Mouse (Mus musculus): ENCODE results near the gene Opcml. TPM values are rescaled to one million over a fixed set of nuclear protein-coding genes. Genes with fewer than 3 reads are reported as not detected.

The Opcml gene
- polyA plus RNA-seq, 1 experiment = 0.08 TPM

GRCm38 (mm10) chr9:28536637-28537036 lies 746.1 kb downstream of the Opcml start:
- no peak for DNase-seq
- H3K27ac ChIP-seq (ENCODE audit: insufficient read depth, low read depth, low read length) = no peak overlapping the region
- no peaks in the 10 kb centered on the region for H3K4me1 ChIP-seq (ENCODE audit: control insufficient read depth, insufficient read depth, low read length)
- WGBS = 59% methylated on average over 4 of the region's 4 CpGs
- no peaks in the 10 kb centered on the region for H3K27me3 ChIP-seq (replicated peaks; ENCODE audit: control insufficient read depth, insufficient read depth, low read length)
- no peak overlapping the region for H3K4me3 ChIP-seq (ENCODE audit: insufficient read depth, low read depth, low read length)
- no peak for TF ChIP-seq POLR2A (IDR thresholded peaks at IDR 0.05; ENCODE audit: low read depth, low read length)
- no peak for TF ChIP-seq CTCF (conservative IDR thresholded peaks at IDR 0.05; ENCODE audit: insufficient read depth, insufficient read length, low read depth, low read length)
- no peaks in the 10 kb centered on the region for H3K36me3 ChIP-seq (ENCODE audit: control insufficient read depth, insufficient read depth, low read length)

GRCm38 (mm10) chr9:28548189-28548588 lies 757.6 kb downstream of the Opcml start:
- Histone ChIP-seq H3K4me1 (ENCODE audit: control insufficient read depth, insufficient read depth, low read length) (no peaks in the 10 kb centered on the region), H3K4me3 (ENCODE audit: insufficient read depth, low read depth, low read length) (no peak overlapping the region), H3K27me3 (replicated peaks; ENCODE audit: control insufficient read depth, insufficient read depth, low read length) (no peaks in the 10 kb centered on the region), H3K36me3 (ENCODE audit: control insufficient read depth, insufficient read depth, low read length) (no peaks in the 10 kb centered on the region), H3K27ac (ENCODE audit: insufficient read depth, low read depth, low read length) (no peak overlapping the region)
- DNase-seq = no peak
- TF ChIP-seq POLR2A (IDR thresholded peaks at IDR 0.05; ENCODE audit: low read depth, low read length) (no peak), CTCF (conservative IDR thresholded peaks at IDR 0.05; ENCODE audit: insufficient read depth, insufficient read length, low read depth, low read length) (no peak)
- WGBS = 87% methylated on average over 9 of the region's 9 CpGs

DNA sequence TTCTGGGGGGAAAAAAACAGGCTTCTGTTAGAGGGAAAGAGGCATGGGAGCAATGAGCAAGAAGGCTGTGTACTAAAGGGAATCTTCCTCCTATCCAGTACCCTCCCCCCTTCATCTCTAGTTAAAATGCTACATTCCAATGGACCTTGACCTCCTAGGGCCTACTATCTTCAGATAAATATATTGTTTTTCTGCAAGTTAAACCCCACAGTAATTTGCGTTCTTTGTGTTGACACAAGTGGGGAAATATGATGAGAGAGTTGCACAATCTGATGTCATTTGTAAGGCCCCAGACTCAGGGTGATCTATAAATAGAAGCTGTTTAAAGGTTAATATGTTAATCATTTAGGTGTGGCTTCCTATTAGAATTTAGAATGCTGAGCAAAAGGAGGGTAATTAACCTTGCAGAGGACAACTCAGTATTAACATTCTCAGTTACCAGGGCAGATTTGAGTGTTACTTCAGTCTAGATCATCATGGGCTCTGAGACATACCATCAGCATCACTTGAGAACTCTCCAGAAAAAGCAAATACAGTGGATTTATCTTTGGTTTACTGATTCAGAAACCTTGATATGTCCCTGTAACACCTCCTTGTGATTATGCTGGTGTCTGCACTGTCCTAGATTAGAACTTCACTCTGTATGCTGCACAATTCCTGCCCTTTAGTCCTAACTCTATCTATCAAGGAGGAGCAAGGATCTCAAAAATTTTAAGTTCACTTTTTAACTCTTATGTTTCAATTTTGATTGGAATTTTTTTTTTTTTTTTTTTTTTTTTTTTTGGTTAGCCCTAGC lies 762.0 kb downstream of the Opcml start:
- Histone ChIP-seq H3K4me3 (ENCODE audit: insufficient read depth, low read depth, low read length) (no peak overlapping the region), H3K36me3 (ENCODE audit: control insufficient read depth, insufficient read depth, low read length) (no peaks in the 10 kb centered on the region), H3K27ac (ENCODE audit: insufficient read depth, low read depth, low read length) (no peak overlapping the region), H3K27me3 (replicated peaks; ENCODE audit: control insufficient read depth, insufficient read depth, low read length) (no peaks in the 10 kb centered on the region), H3K4me1 (ENCODE audit: control insufficient read depth, insufficient read depth, low read length) (no peaks in the 10 kb centered on the region)
- WGBS = 39% methylated on average over 1 of the region's 1 CpGs
- DNase-seq = peak; percentile 25
- TF ChIP-seq CTCF (conservative IDR thresholded peaks at IDR 0.05; ENCODE audit: insufficient read depth, insufficient read length, low read depth, low read length) (no peak), POLR2A (IDR thresholded peaks at IDR 0.05; ENCODE audit: low read depth, low read length) (no peak)

GRCm38 (mm10) chr9:28558628-28559027 lies 768.1 kb downstream of the Opcml start:
- H3K27me3 ChIP-seq (replicated peaks; ENCODE audit: control insufficient read depth, insufficient read depth, low read length) = no peaks in the 10 kb centered on the region
- no peaks in the 10 kb centered on the region for H3K4me1 ChIP-seq (ENCODE audit: control insufficient read depth, insufficient read depth, low read length)
- 76% methylated on average over 2 of the region's 2 CpGs for WGBS
- H3K27ac ChIP-seq (ENCODE audit: insufficient read depth, low read depth, low read length) = no peak overlapping the region
- H3K36me3 ChIP-seq (ENCODE audit: control insufficient read depth, insufficient read depth, low read length) = no peaks in the 10 kb centered on the region
- no peak for TF ChIP-seq CTCF (conservative IDR thresholded peaks at IDR 0.05; ENCODE audit: insufficient read depth, insufficient read length, low read depth, low read length)
- TF ChIP-seq POLR2A (IDR thresholded peaks at IDR 0.05; ENCODE audit: low read depth, low read length) = no peak
- no peak overlapping the region for H3K4me3 ChIP-seq (ENCODE audit: insufficient read depth, low read depth, low read length)
- no peak for DNase-seq

- no peak for DNase-seq
- no peaks in the 10 kb centered on the region for H3K4me1 ChIP-seq (ENCODE audit: control insufficient read depth, insufficient read depth, low read length)
- WGBS = 65% methylated on average over 6 of the region's 6 CpGs
- no peaks in the 10 kb centered on the region for H3K27me3 ChIP-seq (replicated peaks; ENCODE audit: control insufficient read depth, insufficient read depth, low read length)
- H3K36me3 ChIP-seq (ENCODE audit: control insufficient read depth, insufficient read depth, low read length) = no peaks in the 10 kb centered on the region
- H3K27ac ChIP-seq (ENCODE audit: insufficient read depth, low read depth, low read length) = no peak overlapping the region
- no peak for TF ChIP-seq CTCF (conservative IDR thresholded peaks at IDR 0.05; ENCODE audit: insufficient read depth, insufficient read length, low read depth, low read length)
- TF ChIP-seq POLR2A (IDR thresholded peaks at IDR 0.05; ENCODE audit: low read depth, low read length) = no peak
- H3K4me3 ChIP-seq (ENCODE audit: insufficient read depth, low read depth, low read length) = no peak overlapping the region
Observed at GRCm38 (mm10) chr9:28561761-28562160, 771.2 kb downstream of the Opcml start.

GRCm38 (mm10) chr9:28563066-28563683 lies 772.6 kb downstream of the Opcml start:
- TF ChIP-seq POLR2A (IDR thresholded peaks at IDR 0.05; ENCODE audit: low read depth, low read length) (no peak), CTCF (conservative IDR thresholded peaks at IDR 0.05; ENCODE audit: insufficient read depth, insufficient read length, low read depth, low read length) (no peak)
- Histone ChIP-seq H3K36me3 (ENCODE audit: control insufficient read depth, insufficient read depth, low read length) (no peaks in the 10 kb centered on the region), H3K4me1 (ENCODE audit: control insufficient read depth, insufficient read depth, low read length) (no peaks in the 10 kb centered on the region), H3K27ac (ENCODE audit: insufficient read depth, low read depth, low read length) (no peak overlapping the region), H3K4me3 (ENCODE audit: insufficient read depth, low read depth, low read length) (no peak overlapping the region), H3K27me3 (replicated peaks; ENCODE audit: control insufficient read depth, insufficient read depth, low read length) (no peaks in the 10 kb centered on the region)
- 11% methylated on average over 14 of the region's 14 CpGs for WGBS
- no peak for DNase-seq

DNA sequence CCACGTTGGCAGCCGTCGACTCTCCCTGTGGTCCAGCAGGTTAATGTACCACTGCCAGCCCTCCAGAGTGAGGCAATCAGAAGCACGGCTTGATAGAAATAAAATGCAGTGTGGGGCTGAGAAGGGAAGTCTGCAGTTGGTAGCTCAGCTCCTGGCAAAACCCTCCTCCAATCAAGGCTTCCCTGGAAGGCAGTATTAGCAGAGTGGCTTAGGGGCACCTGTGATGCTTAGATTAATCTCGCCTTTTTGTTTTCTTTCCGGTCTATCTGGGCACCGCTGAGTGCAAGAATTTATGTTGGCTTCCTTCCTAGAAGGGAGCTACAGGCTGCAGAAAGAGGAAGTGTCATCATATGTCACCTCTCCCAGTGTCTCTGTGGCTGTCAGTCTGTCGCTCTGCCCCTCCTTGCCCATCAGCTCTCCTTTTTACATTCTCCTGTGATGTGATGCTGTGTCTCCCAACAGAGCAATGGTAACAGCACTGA lies 778.5 kb downstream of the Opcml start:
- Histone ChIP-seq H3K36me3 (ENCODE audit: control insufficient read depth, insufficient read depth, low read length) (no peaks in the 10 kb centered on the region), H3K27me3 (replicated peaks; ENCODE audit: control insufficient read depth, insufficient read depth, low read length) (no peaks in the 10 kb centered on the region), H3K4me3 (ENCODE audit: insufficient read depth, low read depth, low read length) (no peak overlapping the region), H3K4me1 (ENCODE audit: control insufficient read depth, insufficient read depth, low read length) (no peaks in the 10 kb centered on the region), H3K27ac (ENCODE audit: insufficient read depth, low read depth, low read length) (no peak overlapping the region)
- TF ChIP-seq POLR2A (IDR thresholded peaks at IDR 0.05; ENCODE audit: low read depth, low read length) (no peak), CTCF (conservative IDR thresholded peaks at IDR 0.05; ENCODE audit: insufficient read depth, insufficient read length, low read depth, low read length) (no peak)
- DNase-seq = no peak
- WGBS = 11% methylated on average over 8 of the region's 8 CpGs
